Mouse (Mus musculus) embryonic facial prominence, embryonic 11.5 days (tissue): ENCODE measurements around the gene Gm2007. TPM values are rescaled to one million over a fixed set of nuclear protein-coding genes. Genes with fewer than 3 reads are reported as not detected.
"Not testable (repeated sequence)": the region's sequence is repeated elsewhere in the genome, so short reads cannot be mapped to it uniquely, and the experiment has no call there.

Source experiments
- ATAC-seq: fragments of 200-750 bp; cut with Nextera tagmentation; replicated peaks from 2 replicates; pipeline ENCODE4 v1.8.0; 2017; ENCODE audit warnings: low read depth; ENCODE audit not compliant: insufficient number of reproducible peaks, low FRiP score, low TSS enrichment
- DNase-seq: peaks from one replicate; pipeline ENCODE4 v3.0.0-alpha.2; 2015; ENCODE audit warnings: low spot score
- H3K27ac ChIP-seq: fragments of 300-500 bp; sonication (generic); replicated peaks from 2 replicates; pipeline ENCODE4 v1.5.1; 2014; ENCODE audit warnings: mild to moderate bottlenecking, low read depth, low read length, control low read depth
- H3K27me3 ChIP-seq: fragments of 300-500 bp; sonication (generic); 2 replicates; pipeline ENCODE4 v1.6.1; 2014; ENCODE audit warnings: mild to moderate bottlenecking, low read length, moderate library complexity, mixed read lengths; ENCODE audit not compliant: control insufficient read depth, insufficient read depth
- H3K36me3 ChIP-seq: fragments of 300-500 bp; sonication (generic); replicated peaks from 2 replicates; pipeline ENCODE4 v1.6.1; 2014; ENCODE audit warnings: low read depth, mild to moderate bottlenecking, low read length, moderate library complexity, mixed read lengths; ENCODE audit not compliant: control insufficient read depth, insufficient read depth
- H3K4me1 ChIP-seq: fragments of 300-500 bp; sonication (generic); 2 replicates; pipeline ENCODE4 v1.6.1; 2014; ENCODE audit warnings: low read length, mixed read lengths; ENCODE audit not compliant: control insufficient read depth, insufficient read depth
- H3K4me2 ChIP-seq: fragments of 300-500 bp; sonication (generic); 2 replicates; pipeline ENCODE4 v1.6.1; 2014; ENCODE audit warnings: low read depth, mild to moderate bottlenecking, control low read depth, low read length, moderate library complexity
- H3K4me3 ChIP-seq: fragments of 300-500 bp; sonication (generic); 2 replicates; pipeline ENCODE4 v1.5.1; 2014; ENCODE audit warnings: low read depth, low read length, control low read depth
- H3K9ac ChIP-seq: fragments of 300-500 bp; sonication (generic); replicated peaks from 2 replicates; pipeline ENCODE4 v1.6.1; 2014; ENCODE audit warnings: mild to moderate bottlenecking, control low read depth, low read length
- H3K9me3 ChIP-seq: fragments of 300-500 bp; sonication (generic); replicated peaks from 2 replicates; pipeline ENCODE4 v1.6.1; 2016; ENCODE audit warnings: mild to moderate bottlenecking, low read length, inconsistent platforms, mixed read lengths; ENCODE audit not compliant: control insufficient read depth
- WGBS: fragments of 180-500 bp; shearing (Covaris S2); extraction: QIAGEN DNeasy Blood & Tissue Kit; methylation state at CpG from one replicate; pipeline ENCODE4 v1.1.7; 2014; 5-methylcytosine and 5-hydroxymethylcytosine counted together
- polyA plus RNA-seq: library from polyadenylated mRNA; unstranded; fragments of >200 nt; fragmentation: Nextera tagmentation; extraction: Ambion mirVana; gene quantifications from 2 replicates; pipeline ENCODE4 v1.2.1, GENCODE M21; 2014

Gene Gm2007
- not detected in 2 replicates for polyA plus RNA-seq

DNA sequence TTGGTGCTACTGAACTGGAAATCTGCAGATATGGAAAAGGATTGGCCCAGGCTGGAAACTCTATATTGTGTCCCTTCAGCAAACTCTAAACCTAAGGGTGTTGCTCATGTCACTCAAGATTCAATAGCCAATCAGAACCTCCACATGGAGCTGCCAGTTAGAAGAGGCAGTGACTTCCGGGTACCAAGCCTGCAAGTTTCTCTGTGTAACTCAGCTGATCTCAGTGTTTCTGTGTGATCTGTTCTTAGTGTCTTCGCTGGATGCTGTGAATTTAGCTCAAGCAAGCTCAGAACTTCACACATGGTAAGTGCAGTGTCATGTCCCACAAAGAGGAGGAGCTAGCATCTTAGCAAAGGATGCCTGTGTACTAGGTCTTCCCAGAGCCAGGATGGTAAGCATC lies at the start of gene Gm2007:
Gene Gm2007 (plus strand): TSS at position 301 of the 400 bp plus-strand sequence.
- not testable (repeated sequence) for H3K4me1 ChIP-seq, H3K4me3 ChIP-seq, H3K27me3 ChIP-seq, H3K36me3 ChIP-seq, H3K9me3 ChIP-seq, H3K4me2 ChIP-seq, H3K9ac ChIP-seq, ATAC-seq, H3K27ac ChIP-seq, DNase-seq
- no CpG with 5 or more reads among the region's 2 CpGs for WGBS

DNA sequence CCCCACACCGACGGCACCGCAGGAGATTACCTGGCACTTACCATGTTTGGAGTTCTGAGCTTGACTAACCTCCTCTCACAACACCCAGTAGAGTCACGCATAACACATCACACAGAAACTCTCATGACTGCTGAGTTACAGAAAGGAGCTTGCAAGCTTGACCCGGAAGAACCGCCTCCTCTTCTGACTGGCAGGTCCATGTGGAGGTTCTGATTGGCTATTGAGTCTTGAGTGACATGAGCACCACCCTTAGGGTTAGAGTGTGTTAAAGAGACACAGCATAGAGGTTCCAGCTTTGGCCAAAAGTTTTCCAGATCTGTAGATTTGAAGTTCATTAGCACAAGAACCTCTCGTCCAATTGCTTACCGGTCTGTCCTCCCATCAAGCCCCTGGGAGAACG lies 37.8 kb upstream of the Gm2007 start, which contains the start of gene Zfp969:
Gene Zfp969 (minus strand): TSS at position 101 of the 400 bp plus-strand sequence.
- H3K27ac ChIP-seq, H3K27me3 ChIP-seq, H3K4me1 ChIP-seq, DNase-seq, H3K4me2 ChIP-seq, H3K9ac ChIP-seq, H3K4me3 ChIP-seq, ATAC-seq, H3K9me3 ChIP-seq, H3K36me3 ChIP-seq: not testable (repeated sequence)
- WGBS = no CpG with 5 or more reads among the region's 9 CpGs

DNA sequence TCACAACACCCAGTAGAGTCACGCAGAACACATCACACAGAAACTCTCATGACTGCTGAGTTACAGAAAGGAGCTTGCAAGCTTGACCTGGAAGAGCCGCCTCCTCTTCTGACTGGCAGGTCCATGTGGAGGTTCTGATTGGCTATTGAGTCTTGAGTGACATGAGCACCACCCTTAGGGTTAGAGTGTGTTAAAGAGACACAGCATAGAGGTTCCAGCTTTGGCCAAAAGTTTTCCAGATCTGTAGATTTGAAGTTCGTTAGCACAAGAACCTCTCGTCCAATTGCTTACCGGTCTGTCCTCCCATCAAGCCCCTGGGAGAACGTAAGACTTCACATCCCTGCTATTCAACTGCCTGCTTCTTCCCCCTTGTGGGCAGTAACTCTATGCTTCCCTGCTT lies 59.7 kb downstream of the Gm2007 start, which contains the start of gene Gm14288:
Gene Gm14288 (minus strand): TSS at position 101 of the 400 bp plus-strand sequence.
- not testable (repeated sequence) for H3K4me3 ChIP-seq, H3K36me3 ChIP-seq, H3K9ac ChIP-seq, H3K9me3 ChIP-seq, H3K4me1 ChIP-seq, DNase-seq, H3K27me3 ChIP-seq, ATAC-seq, H3K27ac ChIP-seq, H3K4me2 ChIP-seq
- WGBS = no CpG with 5 or more reads among the region's 6 CpGs

Other genes starting within 250 kb of the Gm2007 start
- not detected in 2 replicates for gene Gm11007, start 97.6 kb upstream of the Gm2007 start, polyA plus RNA-seq
- 11.0 and 17.0 TPM in 2 replicates for gene Zfp969, start 37.9 kb upstream of the Gm2007 start, polyA plus RNA-seq
- gene Gm14288, start 59.6 kb downstream of the Gm2007 start, polyA plus RNA-seq = 1.8 TPM in 1 of 2 replicates, not detected in the other
- 29.8 and 30.6 TPM in 2 replicates for gene Gm6710, start 127.7 kb downstream of the Gm2007 start, polyA plus RNA-seq
- 4.2 and 5.1 TPM in 2 replicates for gene Zfp966, start 189.6 kb downstream of the Gm2007 start, polyA plus RNA-seq
- gene Gm2026, start 223.8 kb downstream of the Gm2007 start, polyA plus RNA-seq = 34.9 and 39.0 TPM in 2 replicates